Mouse (Mus musculus): Measurements from ENCODE around the gene Ado. TPM values are rescaled to one million over a fixed set of nuclear protein-coding genes. Genes with fewer than 3 reads are reported as not detected.

Ado gene
- total RNA-seq (2021), result 24.2 and 25.9 TPM in 2 replicates
- long read RNA-seq, experiment 1, full-length matches to known transcripts, result 38 of 38 reads
- long read RNA-seq, experiment 1, partial matches to known transcripts, result 0 of 38 reads
- long read RNA-seq, experiment 1, other reads (novel, unspliced or antisense), result 0 of 38 reads
- long read RNA-seq, experiment 2, full-length matches to known transcripts, result 24 of 25 reads
- long read RNA-seq, experiment 2, partial matches to known transcripts, result 0 of 25 reads
- long read RNA-seq, experiment 2, other reads (novel, unspliced or antisense), result 1 of 25 reads

GRCm38 (mm10) chr10:67548877-67549731 is at the start of gene Ado:
TSS of gene Ado (minus strand) at chr10:67548955.
- peak; percentile 93 for DNase-seq

- no peak for DNase-seq
Measured at GRCm38 (mm10) chr10:67595278-67595677, 46.5 kb upstream of the Ado start.

- DNase-seq, result no peak
Measured at GRCm38 (mm10) chr10:67585873-67586610, 37.3 kb upstream of the Ado start.

- no peak for DNase-seq
Measured at GRCm38 (mm10) chr10:67581698-67582285, 33.0 kb upstream of the Ado start.

- no peak for DNase-seq
Measured at GRCm38 (mm10) chr10:67579830-67580229, 31.1 kb upstream of the Ado start.

- no peak for DNase-seq
Measured at GRCm38 (mm10) chr10:67573310-67573709, 24.6 kb upstream of the Ado start.

GRCm38 (mm10) chr10:67571443-67571842 is 22.7 kb upstream of the Ado start:
- DNase-seq, result no peak

- DNase-seq, result no peak
Measured at GRCm38 (mm10) chr10:67569539-67569938, 20.8 kb upstream of the Ado start.

GRCm38 (mm10) chr10:67566104-67566503 is 17.3 kb upstream of the Ado start:
- no peak for DNase-seq

GRCm38 (mm10) chr10:67564509-67564908 is 15.8 kb upstream of the Ado start:
- DNase-seq, result no peak

- DNase-seq, result no peak
Measured at GRCm38 (mm10) chr10:67561185-67561584, 12.4 kb upstream of the Ado start.

GRCm38 (mm10) chr10:67559765-67560394 is 11.1 kb upstream of the Ado start:
- DNase-seq, result no peak

GRCm38 (mm10) chr10:67558053-67558452 is 9.3 kb upstream of the Ado start:
- DNase-seq, result no peak

- DNase-seq, result peak; percentile 74
Measured at GRCm38 (mm10) chr10:67548261-67548854, 397 bp downstream of the Ado start.

GRCm38 (mm10) chr10:67547850-67548260 is 900 bp downstream of the Ado start:
- DNase-seq, result peak; percentile 55

- no peak for DNase-seq
Measured at GRCm38 (mm10) chr10:67540591-67540990, 8.2 kb downstream of the Ado start.

GRCm38 (mm10) chr10:67539401-67539730 is 9.4 kb downstream of the Ado start:
- no peak for DNase-seq

GRCm38 (mm10) chr10:67538585-67539400 is 10.0 kb downstream of the Ado start:
- no peak for DNase-seq

- DNase-seq, result peak; percentile 18
Measured at GRCm38 (mm10) chr10:67538106-67538505, 10.6 kb downstream of the Ado start.

GRCm38 (mm10) chr10:67537151-67537994 is 11.4 kb downstream of the Ado start:
- peak; percentile 94 for DNase-seq

Measured in adrenal gland, postnatal 14 days (tissue).